Mouse (Mus musculus) limb, embryonic 10.5 days (tissue): Measurements from ENCODE around the gene Naa25. TPM values are rescaled to one million over a fixed set of nuclear protein-coding genes. Genes with fewer than 3 reads are reported as not detected.

ENCODE experiments used
- DNase-seq: peaks from one replicate; pipeline ENCODE4 v3.0.0-alpha.2; 2017; ENCODE audit warnings: low spot score
- H3K27ac ChIP-seq: fragments of 300-500 bp; sonication (generic); 2 replicates; pipeline ENCODE4 v1.5.1; 2016; ENCODE audit warnings: mild to moderate bottlenecking
- H3K27me3 ChIP-seq: fragments of 300-500 bp; sonication (generic); 2 replicates; pipeline ENCODE4 v1.6.1; 2016; ENCODE audit warnings: low read depth, mild to moderate bottlenecking; ENCODE audit not compliant: poor library complexity, severe bottlenecking
- H3K36me3 ChIP-seq: fragments of 300-500 bp; sonication (generic); 2 replicates; pipeline ENCODE4 v1.6.1; 2016; ENCODE audit warnings: mild to moderate bottlenecking, moderate library complexity
- H3K4me1 ChIP-seq: fragments of 300-500 bp; sonication (generic); 2 replicates; pipeline ENCODE4 v1.6.1; 2016
- H3K4me3 ChIP-seq: fragments of 300-500 bp; sonication (generic); 2 replicates; pipeline ENCODE4 v1.5.1; 2016; ENCODE audit warnings: mild to moderate bottlenecking, moderate library complexity
- H3K9me3 ChIP-seq: fragments of 300-500 bp; sonication (generic); replicated peaks from 2 replicates; pipeline ENCODE4 v1.6.1; 2016; ENCODE audit warnings: mild to moderate bottlenecking
- WGBS: fragments of 180-500 bp; shearing (Covaris S2); methylation state at CpG from one replicate; pipeline ENCODE4 v1.1.7; 2016; 5-methylcytosine and 5-hydroxymethylcytosine counted together
- polyA plus RNA-seq: library from polyadenylated mRNA; unstranded; fragments of >200 nt; fragmentation: Nextera tagmentation; extraction: Ambion mirVana; gene quantifications from 2 replicates; pipeline ENCODE4 v1.2.1, GENCODE M21; 2016

Naa25 gene
- polyA plus RNA-seq, 1 experiment from 2014 or later: 47.0 TPM

GRCm38 (mm10) chr5:121449976-121450375, 52.2 kb downstream of the Naa25 start:
- DNase-seq: no peak
- H3K36me3 ChIP-seq: peaks cover 52% of the 10 kb centered on the region
- 75% methylated on average over 6 of the region's 6 CpGs for WGBS

GRCm38 (mm10) chr5:121450476-121450875, 52.7 kb downstream of the Naa25 start:
- Histone ChIP-seq H3K4me3 (no peak overlapping the region; the same call in 1 of the 2 replicates), H3K27me3 (no peaks in the 10 kb centered on the region), H3K9me3 (no peaks in the 10 kb centered on the region), H3K4me1 (peaks cover 28% of the 10 kb centered on the region), H3K27ac (no peak overlapping the region), H3K36me3 (peaks cover 47% of the 10 kb centered on the region)
- WGBS: 88% methylated on average over 9 of the region's 9 CpGs
- no peak for DNase-seq

More at GRCm38 (mm10) chr5:121449976-121450375, 52.2 kb downstream of the Naa25 start:
- Histone ChIP-seq H3K27ac (no peak overlapping the region), H3K4me1 (peaks cover 28% of the 10 kb centered on the region), H3K4me3 (no peak overlapping the region), H3K27me3 (no peaks in the 10 kb centered on the region), H3K9me3 (no peaks in the 10 kb centered on the region)

DNA sequence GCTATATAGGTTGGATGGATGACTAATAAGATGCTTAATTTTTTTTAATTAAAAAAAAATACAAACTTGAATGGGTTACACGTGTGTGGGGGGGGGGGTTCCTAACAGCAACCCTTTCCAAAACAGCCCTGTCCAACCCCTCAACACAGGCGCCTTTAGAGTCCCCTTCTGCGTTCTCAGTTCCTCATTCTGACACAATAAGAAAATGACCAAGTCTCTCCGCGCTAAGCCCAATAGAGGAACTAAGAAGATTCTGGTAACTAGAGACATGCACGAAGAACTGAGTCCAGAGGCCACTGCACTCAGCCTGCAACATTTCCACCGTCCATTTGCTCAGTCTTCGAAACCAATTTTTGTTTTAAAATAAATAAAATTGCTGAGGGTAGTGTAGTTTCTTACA, 53.5 kb downstream of the Naa25 start:
- H3K27ac ChIP-seq: no peak overlapping the region

GRCm38 (mm10) chr5:121451644-121452025, 53.9 kb downstream of the Naa25 start, which contains the start of gene Tmem116:
TSS of gene Tmem116 (plus strand) at chr5:121451893.
- H3K27ac ChIP-seq: peak within 1 kb of the TSS; percentile 95
- H3K4me1 ChIP-seq: peaks cover 28% of the 10 kb centered on the region
- H3K36me3 ChIP-seq: peaks cover 36% of the 10 kb centered on the region
- no peaks in the 10 kb centered on the region for H3K9me3 ChIP-seq
- no peak for DNase-seq
- H3K27me3 ChIP-seq: no peaks in the 10 kb centered on the region
- 1% methylated on average over 17 of the region's 17 CpGs for WGBS
- peak within 1 kb of the TSS; percentile 92 for H3K4me3 ChIP-seq

More for the DNA sequence above, 53.5 kb downstream of the Naa25 start:
- DNase-seq: no peak
- Histone ChIP-seq H3K4me1 (peaks cover 28% of the 10 kb centered on the region), H3K27me3 (no peaks in the 10 kb centered on the region), H3K4me3 (peak overlapping the region; percentile 92), H3K36me3 (peaks cover 40% of the 10 kb centered on the region), H3K9me3 (no peaks in the 10 kb centered on the region)
- 41% methylated on average over 8 of the region's 8 CpGs for WGBS

- no peaks in the 10 kb centered on the region for H3K9me3 ChIP-seq
- H3K36me3 ChIP-seq: peaks cover 29% of the 10 kb centered on the region
- WGBS: under 1% methylated on average over 93 of the region's 97 CpGs
- H3K27me3 ChIP-seq: no peaks in the 10 kb centered on the region
- DNase-seq: peak; percentile 99
- peaks cover 28% of the 10 kb centered on the region for H3K4me1 ChIP-seq
- H3K27ac ChIP-seq: peak within 1 kb of the TSS; percentile 95
- H3K4me3 ChIP-seq: peak within 1 kb of the TSS; percentile 92
Measured at GRCm38 (mm10) chr5:121452026-121452869, 54.5 kb downstream of the Naa25 start, which contains the start of gene Erp29. TSS of gene Erp29 (minus strand) at chr5:121452506.

DNA sequence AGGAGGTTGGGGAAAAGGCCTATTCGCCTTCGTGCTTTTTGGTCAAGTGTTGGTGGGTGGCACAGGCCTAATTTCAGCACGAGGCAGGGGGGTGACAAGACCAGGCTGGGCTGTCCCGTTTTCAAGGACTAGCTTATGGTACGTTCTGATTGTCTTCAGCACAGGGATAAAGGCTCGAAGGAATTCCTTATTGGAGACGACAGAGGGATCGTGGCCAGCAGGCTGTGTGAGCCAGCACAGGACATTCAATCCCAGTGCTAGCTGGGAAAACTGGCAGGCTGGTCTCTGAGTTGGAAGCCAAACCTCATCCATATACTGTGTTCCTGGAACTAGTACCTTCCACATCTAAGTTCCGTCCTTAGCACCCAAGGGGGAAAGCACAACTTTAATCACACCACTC, 55.2 kb downstream of the Naa25 start:
- Histone ChIP-seq H3K27ac (peak overlapping the region; percentile 95), H3K4me1 (peaks cover 28% of the 10 kb centered on the region), H3K27me3 (no peaks in the 10 kb centered on the region), H3K4me3 (peak overlapping the region; percentile 92), H3K9me3 (no peaks in the 10 kb centered on the region), H3K36me3 (peaks cover 23% of the 10 kb centered on the region)
- no peak for DNase-seq
- WGBS: 12% methylated on average over 9 of the region's 9 CpGs

DNA sequence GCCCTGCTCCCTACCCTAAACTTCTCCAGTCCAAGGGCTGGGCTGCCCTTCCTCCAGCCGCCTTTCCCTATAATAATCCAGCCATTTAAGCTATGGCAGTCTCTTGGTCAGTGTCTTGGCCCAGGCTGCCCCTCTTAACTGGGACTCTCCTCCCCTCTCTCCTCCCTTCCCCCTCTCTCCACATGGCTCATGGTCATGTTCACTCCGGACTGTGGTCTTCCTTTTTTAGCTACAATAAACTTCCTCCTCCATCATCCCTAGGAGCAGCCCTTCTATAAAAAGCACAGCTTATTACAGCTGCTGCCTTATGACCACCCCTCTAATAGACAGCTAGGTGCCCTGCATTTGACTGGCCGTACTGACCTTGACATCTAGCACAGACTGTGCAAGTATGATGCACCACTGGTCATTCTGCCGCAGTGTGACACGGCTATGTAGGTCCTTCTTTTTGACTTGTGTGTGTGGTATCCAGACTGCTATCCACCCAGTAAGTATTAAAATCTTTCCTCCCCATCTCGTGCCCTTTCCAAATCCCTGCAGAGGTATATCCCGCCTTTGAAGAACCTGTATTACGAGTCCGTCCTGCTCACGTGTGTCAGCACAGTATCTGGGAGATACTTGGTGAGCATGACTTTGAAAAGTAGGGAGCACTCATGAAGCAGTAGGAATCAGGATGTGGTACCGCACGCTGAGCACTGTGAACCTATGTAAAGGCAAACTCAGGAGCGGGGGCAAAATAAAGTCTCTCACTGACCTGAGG, 56.2 kb downstream of the Naa25 start:
- WGBS: 90% methylated on average over 13 of the region's 13 CpGs
- H3K27me3 ChIP-seq: no peaks in the 10 kb centered on the region
- H3K4me3 ChIP-seq: no peak overlapping the region
- no peak overlapping the region for H3K27ac ChIP-seq
- H3K36me3 ChIP-seq: peaks cover 13% of the 10 kb centered on the region
- no peak for DNase-seq
- H3K4me1 ChIP-seq: peaks cover 28% of the 10 kb centered on the region
- H3K9me3 ChIP-seq: no peaks in the 10 kb centered on the region

GRCm38 (mm10) chr5:121454503-121454782, 56.7 kb downstream of the Naa25 start:
- DNase-seq: no peak
- 91% methylated on average over 3 of the region's 3 CpGs for WGBS

DNA sequence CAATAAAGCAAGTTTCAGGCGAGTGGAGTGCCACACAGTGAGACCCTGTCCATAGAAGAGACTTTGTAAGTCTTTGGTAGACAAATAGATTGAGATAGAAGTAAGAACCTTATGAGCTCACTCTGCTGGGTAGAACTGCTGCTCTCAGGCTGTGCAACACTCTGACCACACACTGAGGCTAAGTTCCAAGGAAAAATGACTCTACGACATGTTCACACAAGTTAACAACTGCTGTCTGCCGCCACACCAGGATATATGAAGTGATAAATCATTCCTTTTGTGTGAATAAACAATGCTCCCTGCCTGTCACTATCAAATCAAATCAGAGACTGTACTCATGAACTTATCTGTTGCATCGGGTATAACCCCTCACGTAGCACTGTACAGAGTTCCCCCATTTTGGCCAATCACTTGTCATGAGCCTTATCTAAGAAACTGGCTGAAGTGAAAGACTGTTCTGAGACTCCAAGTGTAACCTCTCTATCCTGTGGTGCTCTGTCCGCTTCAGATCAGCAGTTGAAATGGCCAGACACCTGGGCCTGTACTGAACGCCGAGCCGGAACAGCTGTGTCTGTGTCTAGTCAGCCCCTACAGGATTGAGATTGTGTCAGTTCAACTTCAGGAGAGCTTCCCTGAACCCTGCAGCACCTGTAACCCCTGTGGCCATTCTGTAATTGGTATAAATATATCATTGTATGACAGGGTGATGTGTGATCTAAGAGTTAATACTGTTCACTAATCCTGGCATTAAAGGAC, 58.0 kb downstream of the Naa25 start:
- H3K36me3 ChIP-seq: no peaks in the 10 kb centered on the region
- H3K27me3 ChIP-seq: no peaks in the 10 kb centered on the region
- H3K27ac ChIP-seq: no peak overlapping the region
- no peak for DNase-seq
- H3K4me1 ChIP-seq: peaks cover 19% of the 10 kb centered on the region
- 74% methylated on average over 9 of the region's 9 CpGs for WGBS
- H3K9me3 ChIP-seq: no peaks in the 10 kb centered on the region
- H3K4me3 ChIP-seq: no peak overlapping the region

More at GRCm38 (mm10) chr5:121454503-121454782, 56.7 kb downstream of the Naa25 start:
- H3K36me3 ChIP-seq: peaks cover 8% of the 10 kb centered on the region
- H3K27ac ChIP-seq: no peak overlapping the region
- H3K4me1 ChIP-seq: peaks cover 27% of the 10 kb centered on the region
- no peak overlapping the region for H3K4me3 ChIP-seq
- H3K9me3 ChIP-seq: no peaks in the 10 kb centered on the region
- no peaks in the 10 kb centered on the region for H3K27me3 ChIP-seq

GRCm38 (mm10) chr5:121461339-121462170, 63.8 kb downstream of the Naa25 start:
- Histone ChIP-seq H3K9me3 (no peaks in the 10 kb centered on the region), H3K4me1 (peaks cover 13% of the 10 kb centered on the region), H3K27me3 (no peaks in the 10 kb centered on the region), H3K36me3 (no peaks in the 10 kb centered on the region), H3K4me3 (no peak overlapping the region), H3K27ac (no peak overlapping the region)
- no peak for DNase-seq
- WGBS: 73% methylated on average over 4 of the region's 4 CpGs

GRCm38 (mm10) chr5:121462171-121462502, 64.4 kb downstream of the Naa25 start:
- WGBS: 41% methylated on average over 1 of the region's 1 CpGs

GRCm38 (mm10) chr5:121462967-121463366, 65.2 kb downstream of the Naa25 start:
- H3K4me3 ChIP-seq: no peak overlapping the region
- H3K36me3 ChIP-seq: no peaks in the 10 kb centered on the region
- H3K27ac ChIP-seq: no peak overlapping the region
- H3K9me3 ChIP-seq: no peaks in the 10 kb centered on the region
- WGBS: 44% methylated on average over 5 of the region's 5 CpGs
- peaks cover 13% of the 10 kb centered on the region for H3K4me1 ChIP-seq
- no peak for DNase-seq
- H3K27me3 ChIP-seq: no peaks in the 10 kb centered on the region

More at GRCm38 (mm10) chr5:121462171-121462502, 64.4 kb downstream of the Naa25 start:
- Histone ChIP-seq H3K9me3 (no peaks in the 10 kb centered on the region), H3K36me3 (no peaks in the 10 kb centered on the region), H3K4me3 (no peak overlapping the region), H3K4me1 (peaks cover 13% of the 10 kb centered on the region), H3K27me3 (no peaks in the 10 kb centered on the region), H3K27ac (no peak overlapping the region)
- no peak for DNase-seq
